7 mouse cellular contexts compared by ENCODE assay signal in genomic region chr13:73466411-73466810, GRCm38 (mm10). TPM values are rescaled to one million over a fixed set of nuclear protein-coding genes. Genes with fewer than 3 reads are reported as not detected.
DNase-seq lines count a peak whose midpoint lies in the region; ATAC-seq and TF ChIP-seq lines count a peak whose summit lies in the region.

No protein-coding gene starts in this region.

- H3K4me3 ChIP-seq in heart, embryonic 15.5 days, result peak overlapping the region; percentile 85; the same call in 1 of the 2 replicates
- peak overlapping the region; percentile 94 for H3K4me3 ChIP-seq in embryonic facial prominence, embryonic 14.5 days (ENCODE audit: low read depth, low read length)
- no peak overlapping the region for H3K4me3 ChIP-seq in liver, postnatal 0 days (ENCODE audit: low read depth, low read length)

- H3K9ac ChIP-seq in heart, embryonic 15.5 days, result no peak overlapping the region
- no peak overlapping the region for H3K9ac ChIP-seq in embryonic facial prominence, embryonic 14.5 days (ENCODE audit: low read depth, low read length)
- peak overlapping the region; percentile 81; the same call in 1 of the 2 replicates for H3K9ac ChIP-seq in liver, postnatal 0 days (replicated peaks)

- no peak for TF ChIP-seq CTCF in brain, embryonic 14.5 days (IDR thresholded peaks at IDR 0.05; ENCODE audit: borderline replicate concordance, extremely low read depth, insufficient read depth, insufficient read length)
- TF ChIP-seq CTCF in liver, postnatal 0 days (IDR thresholded peaks at IDR 0.05; ENCODE audit: low read depth), result no peak

- peak overlapping the region; percentile 94 for H3K4me2 ChIP-seq in heart, embryonic 15.5 days
- H3K4me2 ChIP-seq in embryonic facial prominence, embryonic 14.5 days (ENCODE audit: low read depth, low read length), result peak overlapping the region; percentile 91; the same call in 1 of the 2 replicates
- H3K4me2 ChIP-seq in liver, postnatal 0 days (ENCODE audit: low read depth, low read length), result peak overlapping the region; percentile 77

- WGBS in heart, embryonic 15.5 days, result 56% methylated on average over 3 of the region's 3 CpGs
- 83% methylated on average over 3 of the region's 3 CpGs for WGBS in embryonic facial prominence, embryonic 14.5 days
- 68% methylated on average over 3 of the region's 3 CpGs for WGBS in liver, postnatal 0 days (ENCODE audit: insufficient replicate concordance)

- no peak for ATAC-seq in heart, embryonic 15.5 days (replicated peaks; ENCODE audit: insufficient number of reproducible peaks, insufficient read depth, low FRiP score, low read depth)
- no peak for ATAC-seq in embryonic facial prominence, embryonic 14.5 days (ENCODE audit: low read depth)
- no peak for ATAC-seq in liver, postnatal 0 days

- intact Hi-C loops in heart, postnatal 25 days (cut with DNase I), result no loop called here

- TF ChIP-seq POLR2A in brain, embryonic 14.5 days (IDR thresholded peaks at IDR 0.05; ENCODE audit: borderline replicate concordance, extremely low read depth, insufficient read depth, insufficient read length, poor library complexity, severe bottlenecking), result no peak

- peaks cover 9% of the 10 kb centered on the region for H3K4me1 ChIP-seq in heart, embryonic 15.5 days (replicated peaks)
- peaks cover 13% of the 10 kb centered on the region for H3K4me1 ChIP-seq in embryonic facial prominence, embryonic 14.5 days (ENCODE audit: control insufficient read depth, insufficient read depth, low read length)
- peaks cover 34% of the 10 kb centered on the region for H3K4me1 ChIP-seq in liver, postnatal 0 days (ENCODE audit: insufficient read depth)

- H3K27me3 ChIP-seq in heart, embryonic 15.5 days, result no peaks in the 10 kb centered on the region
- no peaks in the 10 kb centered on the region for H3K27me3 ChIP-seq in embryonic facial prominence, embryonic 14.5 days (replicated peaks; ENCODE audit: control insufficient read depth, insufficient read depth, low read length)
- no peaks in the 10 kb centered on the region for H3K27me3 ChIP-seq in liver, postnatal 0 days (ENCODE audit: insufficient read depth, low read length)

- H3K36me3 ChIP-seq in heart, embryonic 15.5 days, result no peaks in the 10 kb centered on the region
- no peaks in the 10 kb centered on the region for H3K36me3 ChIP-seq in embryonic facial prominence, embryonic 14.5 days (ENCODE audit: control insufficient read depth, insufficient read depth, low read length)
- H3K36me3 ChIP-seq in liver, postnatal 0 days (replicated peaks; ENCODE audit: insufficient read depth, low read length), result peaks cover 11% of the 10 kb centered on the region; the same call in 1 of the 2 replicates

- no peak for DNase-seq in heart, postnatal 25 days (ENCODE audit: low spot score)
- DNase-seq in brain, embryonic 14.5 days (ENCODE audit: low read depth), result peak; percentile 8
- no peak for DNase-seq in embryonic facial prominence, embryonic 14.5 days (ENCODE audit: low spot score)
- no peak for DNase-seq in liver, postnatal 0 days
- no peak for DNase-seq in thymus, postnatal 0 days (ENCODE audit: low spot score)
- no peak for DNase-seq in urinary bladder, postnatal 10 days (ENCODE audit: low spot score)

- TF ChIP-seq EP300 in liver, postnatal 0 days (IDR thresholded peaks at IDR 0.05; ENCODE audit: low read depth), result 0 out of 2 replicates have a peak, but pooled peaks have one; percentile 19

- no peaks in the 10 kb centered on the region for H3K9me3 ChIP-seq in heart, embryonic 15.5 days (replicated peaks)
- no peaks in the 10 kb centered on the region for H3K9me3 ChIP-seq in embryonic facial prominence, embryonic 14.5 days (ENCODE audit: control insufficient read depth, low read length)
- H3K9me3 ChIP-seq in liver, postnatal 0 days (ENCODE audit: low read length), result no peaks in the 10 kb centered on the region

- H3K27ac ChIP-seq in heart, embryonic 15.5 days, result peak overlapping the region; percentile 85
- H3K27ac ChIP-seq in embryonic facial prominence, embryonic 14.5 days (replicated peaks; ENCODE audit: low read depth, low read length), result no peak overlapping the region
- peak overlapping the region; percentile 90 for H3K27ac ChIP-seq in liver, postnatal 0 days (ENCODE audit: low read depth)

RNA-seq across cellular contexts. Expression of gene Lpcat1, which starts 0.6 kb away (rescaled TPM):
- 15.9 and 19.1 TPM in 2 replicates for polyA plus RNA-seq in heart, embryonic 15.5 days (2015; fragmentation: Nextera tagmentation; extraction: Ambion mirVana)
- total RNA-seq in heart, postnatal 25 days (2021), result 1 to 10 TPM; 7.6 to 8.4 TPM
- 91.4 and 99.1 TPM in 2 replicates for polyA plus RNA-seq in brain, embryonic 14.5 days (2012; rRNA removed)
- 39.4 and 43.6 TPM in 2 replicates for polyA plus RNA-seq in embryonic facial prominence, embryonic 14.5 days (2014; fragmentation: Nextera tagmentation; extraction: Ambion mirVana)
- polyA plus RNA-seq in liver, postnatal 0 days (2015; fragmentation: Nextera tagmentation; extraction: Ambion mirVana), result 31.0 and 32.4 TPM in 2 replicates
- polyA plus RNA-seq in thymus, postnatal 0 days (2015; fragmentation: Nextera tagmentation; extraction: Ambion mirVana), result 15.7 and 18.0 TPM in 2 replicates
